Mouse (Mus musculus) CH12.LX (cell line): ENCODE data around the gene Hoxc5. TPM values are rescaled to one million over a fixed set of nuclear protein-coding genes. Genes with fewer than 3 reads are reported as not detected.

Experiments used
- DNase-seq: peaks from one replicate; pipeline ENCODE4 v3.0.0-alpha.2; 2013; ENCODE audit errors: extremely low read depth
- H3K27ac ChIP-seq: 2 replicates; pipeline ENCODE4 v1.5.1; 2012; ENCODE audit warnings: low read depth, mild to moderate bottlenecking, control low read depth, moderate library complexity; ENCODE audit not compliant: insufficient read depth
- H3K27me3 ChIP-seq: replicated peaks from 2 replicates; pipeline ENCODE3; 2012; ENCODE audit warnings: inconsistent platforms
- H3K36me3 ChIP-seq, 2 experiments: replicated peaks in 1 of 2; 2 replicates each; pipeline versions ENCODE3 to v1.6.1; 2012; ENCODE audit warnings: inconsistent platforms in 1 of 2, low read length in 1 of 2, mild to moderate bottlenecking in 1 of 2, mixed read lengths in 1 of 2, moderate library complexity in 1 of 2; ENCODE audit not compliant: control insufficient read depth in 1 of 2, insufficient read depth in 1 of 2
- H3K4me1 ChIP-seq, 2 experiments: 2 replicates each; pipeline ENCODE4 v1.6.1; 2012; ENCODE audit warnings: inconsistent platforms in 1 of 2, moderate library complexity in 1 of 2; ENCODE audit not compliant: insufficient read depth in 2 of 2, control insufficient read depth in 1 of 2
- H3K4me2 ChIP-seq: 2 replicates; pipeline ENCODE4 v1.6.1; 2012; ENCODE audit warnings: low read depth, mild to moderate bottlenecking, control low read depth; ENCODE audit not compliant: poor library complexity, insufficient read depth, severe bottlenecking
- H3K4me3 ChIP-seq, 3 experiments: fragments of 150-350 bp in 1 of 3; sonication (generic) in 1 of 3; replicated peaks in 1 of 3; 2 replicates each; pipeline versions ENCODE3 to v1.5.1; 2011 to 2012; ENCODE audit warnings: low read depth in 2 of 3, low read length in 2 of 3, mild to moderate bottlenecking in 2 of 3, moderate library complexity in 2 of 3, control low read depth in 1 of 3, improper control_type of control experiment in 1 of 3, inconsistent platforms in 1 of 3, mixed read lengths in 1 of 3; ENCODE audit not compliant: poor library complexity in 1 of 3
- H3K79me2 ChIP-seq: replicated peaks from 2 replicates; pipeline ENCODE4 v1.6.1; 2012; ENCODE audit warnings: mild to moderate bottlenecking, moderate library complexity; ENCODE audit not compliant: control insufficient read depth, poor library complexity, insufficient read depth, severe bottlenecking; ENCODE audit errors: extremely low read depth
- H3K9ac ChIP-seq: 2 replicates; pipeline ENCODE4 v1.6.1; 2012; ENCODE audit warnings: low read depth, mild to moderate bottlenecking, control low read depth, moderate library complexity; ENCODE audit not compliant: insufficient read depth
- H3K9me3 ChIP-seq: replicated peaks from 2 replicates; pipeline ENCODE3; 2012; ENCODE audit warnings: low read length, inconsistent platforms, mixed read lengths
- CHD1 ChIP-seq: IDR thresholded peaks from 2 replicates; pipeline ENCODE4 v1.6.1; 2012; ENCODE audit warnings: low read depth, low read length, improper control_type of control experiment, inconsistent platforms
- ELF1 ChIP-seq: IDR thresholded peaks from 2 replicates; pipeline ENCODE4 v1.6.1; 2014; ENCODE audit warnings: low read depth, mild to moderate bottlenecking, inconsistent platforms, low read length, improper control_type of control experiment
- EP300 ChIP-seq: IDR thresholded peaks from 2 replicates; pipeline ENCODE4 v1.6.1; 2011; ENCODE audit warnings: low read length, improper control_type of control experiment
- HCFC1 ChIP-seq: IDR thresholded peaks from 2 replicates; pipeline ENCODE4 v1.6.1; 2012; ENCODE audit warnings: low read depth, mild to moderate bottlenecking, inconsistent platforms, low read length, improper control_type of control experiment
- IRF4 ChIP-seq: IDR thresholded peaks from 2 replicates; pipeline ENCODE4 v1.6.1; 2014; ENCODE audit warnings: low read depth, mild to moderate bottlenecking, inconsistent platforms, low read length, improper control_type of control experiment
- JUND ChIP-seq: conservative IDR thresholded peaks from 2 replicates; pipeline ENCODE4 v1.6.1; 2011; ENCODE audit warnings: low read depth, low read length, improper control_type of control experiment
- KAT2A ChIP-seq: IDR thresholded peaks from 2 replicates; pipeline ENCODE4 v1.6.1; 2012; ENCODE audit warnings: low read length, improper control_type of control experiment, inconsistent platforms; ENCODE audit not compliant: insufficient replicate concordance
- MAX ChIP-seq: IDR thresholded peaks from 2 replicates; pipeline ENCODE4 v1.6.1; 2011; ENCODE audit warnings: low read length, improper control_type of control experiment
- MAZ ChIP-seq: IDR thresholded peaks from 2 replicates; pipeline ENCODE4 v1.6.1; 2012; ENCODE audit warnings: low read depth, mild to moderate bottlenecking, inconsistent platforms, low read length, improper control_type of control experiment, moderate library complexity
- POLR2A ChIP-seq: IDR thresholded peaks from 2 replicates; pipeline ENCODE4 v1.6.1; 2011; ENCODE audit warnings: low read depth, mild to moderate bottlenecking, improper control_type of control experiment, low read length
- POLR2AphosphoS2 ChIP-seq: IDR thresholded peaks from 2 replicates; pipeline ENCODE4 v1.6.1; 2011; ENCODE audit warnings: low read depth, low read length, improper control_type of control experiment
- SIN3A ChIP-seq: IDR thresholded peaks from 2 replicates; pipeline ENCODE4 v1.6.1; 2012; ENCODE audit warnings: low read length, improper control_type of control experiment, inconsistent platforms
- TBP ChIP-seq: conservative IDR thresholded peaks from 2 replicates; pipeline ENCODE4 v1.6.1; 2011; ENCODE audit warnings: low read depth, low read length, improper control_type of control experiment
- TCF12 ChIP-seq: IDR thresholded peaks from 2 replicates; pipeline ENCODE4 v1.6.1; 2014; ENCODE audit warnings: low read depth, mild to moderate bottlenecking, inconsistent platforms, low read length, improper control_type of control experiment
- UBTF ChIP-seq: IDR thresholded peaks from 2 replicates; pipeline ENCODE4 v1.6.1; 2012; ENCODE audit warnings: low read depth, mild to moderate bottlenecking, inconsistent platforms, low read length, improper control_type of control experiment, moderate library complexity
- USF1 ChIP-seq: IDR thresholded peaks from 2 replicates; pipeline ENCODE4 v1.6.1; 2014; ENCODE audit warnings: low read depth, mild to moderate bottlenecking, inconsistent platforms, low read length, improper control_type of control experiment
- ZC3H11A ChIP-seq: IDR thresholded peaks from 2 replicates; pipeline ENCODE4 v1.6.1; 2012; ENCODE audit warnings: low read depth, mild to moderate bottlenecking, inconsistent platforms, low read length, improper control_type of control experiment
- ZMIZ1 ChIP-seq: IDR thresholded peaks from 2 replicates; pipeline ENCODE4 v1.6.1; 2012; ENCODE audit warnings: low read depth, mild to moderate bottlenecking, inconsistent platforms, low read length, improper control_type of control experiment
- ZNF384 ChIP-seq: IDR thresholded peaks from 2 replicates; pipeline ENCODE4 v1.6.1; 2012; ENCODE audit warnings: low read depth, low read length, improper control_type of control experiment, inconsistent platforms
- dilution Hi-C: fragments of 300-500 bp; cut with MboI; formaldehyde crosslinking; loops from 2 replicates; pipeline ENCODE4 v1.14.3; 2020; ENCODE audit warnings: low sequenced_read_pairs; ENCODE audit not compliant: extremely low pct_unique_long_range_greater_than_20kb, extremely low pct_ligation_motif_present
- in situ Hi-C: fragments of 300-500 bp; cut with MboI; formaldehyde crosslinking; loops from 3 replicates; pipeline ENCODE4 v1.14.3; 2019; ENCODE audit warnings: low sequenced_read_pairs, low pct_ligation_motif_present, low pct_unique_long_range_greater_than_20kb, mixed read lengths
- polyA plus RNA-seq: library from polyadenylated mRNA; unstranded; fragments of >175 nt; gene quantifications from 2 replicates; pipeline ENCODE4 v1.2.1, GENCODE M21; 2012; ENCODE audit warnings: low read depth; ENCODE audit not compliant: insufficient read length
- total RNA-seq, 2 experiments: library from RNA; depleted of rRNA; stranded (reverse); fragments of 300-350 nt in 1 of 2; fragments of >200 nt in 1 of 2; gene quantifications; 2 replicates each; pipeline ENCODE4 v1.2.3; 2012 to 2014

The Hoxc5 gene
- total and polyA plus RNA-seq, 3 experiments = 0.15 to 0.16 TPM; not detected in 1

GRCm38 (mm10) chr15:102992863-102993262, 25.6 kb downstream of the Hoxc5 start:
- DNase-seq = no peak
- dilution Hi-C loops = loop anchor here (10.0 kb wide), 1 partner anchor 182 kb away; no protein-coding TSS in a partner anchor
- Histone ChIP-seq H3K9ac (no peak overlapping the region), H3K79me2 (no peaks in the 10 kb centered on the region), H3K4me2 (no peak overlapping the region), H3K9me3 (no peaks in the 10 kb centered on the region), H3K36me3 (no peaks in the 10 kb centered on the region), H3K27me3 (peaks cover 30% of the 10 kb centered on the region), H3K27ac (no peak overlapping the region), H3K4me3 (no peak overlapping the region), H3K4me1 (peaks cover 0 to 7% of the 10 kb centered on the region in 2 experiments; a peak in 2 of 4 replicates)
- TF ChIP-seq ELF1 = no peak
- TF ChIP-seq JUND = no peak
- no peak for TF ChIP-seq ZNF384
- TF ChIP-seq POLR2AphosphoS2 = no peak
- no peak for TF ChIP-seq TCF12
- no peak for TF ChIP-seq MAZ
- TF ChIP-seq USF1 = no peak
- TF ChIP-seq ZC3H11A = no peak
- no peak for TF ChIP-seq SIN3A
- no peak for TF ChIP-seq EP300
- no peak for TF ChIP-seq UBTF
- TF ChIP-seq POLR2A = no peak
- TF ChIP-seq MAX = no peak
- TF ChIP-seq TBP = no peak
- no peak for TF ChIP-seq KAT2A
- no peak for TF ChIP-seq HCFC1
- no peak for TF ChIP-seq CHD1
- in situ Hi-C loops = no loop called here

DNA sequence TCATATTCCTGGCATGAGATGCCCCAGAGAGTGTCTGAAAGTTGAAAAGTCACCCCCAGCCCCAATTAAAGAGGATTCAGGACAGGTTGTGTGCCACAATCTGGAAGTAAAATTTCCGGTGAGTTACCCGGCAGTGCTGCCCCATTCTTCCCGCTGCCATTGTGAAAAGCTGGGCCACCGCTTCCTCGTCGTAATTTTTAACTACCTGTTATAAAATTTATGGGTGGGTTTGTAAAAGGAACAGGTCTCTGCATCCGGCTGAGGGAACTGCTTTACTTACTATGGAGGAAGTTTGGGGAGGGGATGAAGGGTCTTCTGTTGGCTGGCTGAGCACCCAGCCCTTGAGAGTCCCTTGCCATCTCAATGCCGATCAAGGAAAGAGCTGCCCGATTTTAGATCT, 29.3 kb downstream of the Hoxc5 start:
- H3K4me3 ChIP-seq = no peak overlapping the region
- no peaks in the 10 kb centered on the region for H3K79me2 ChIP-seq
- H3K27ac ChIP-seq = no peak overlapping the region
- in situ Hi-C loops (no loop called here), dilution Hi-C loops (loop anchor here (10.0 kb wide), 1 partner anchor 178 kb away; no protein-coding TSS in a partner anchor)
- H3K9ac ChIP-seq = no peak overlapping the region
- H3K27me3 ChIP-seq = peaks cover 19% of the 10 kb centered on the region
- peaks cover 4 to 31% of the 10 kb centered on the region in 2 experiments; a peak in 3 of 4 replicates for H3K4me1 ChIP-seq
- DNase-seq = no peak
- TF ChIP-seq IRF4 (no peak), ZMIZ1 (no peak)
- no peaks in the 10 kb centered on the region for H3K36me3 ChIP-seq
- no peak overlapping the region for H3K4me2 ChIP-seq
- H3K9me3 ChIP-seq = no peaks in the 10 kb centered on the region
